Mouse (Mus musculus) lung, adult 2 months (tissue): Measurements from ENCODE around the gene Rora. TPM values are rescaled to one million over a fixed set of nuclear protein-coding genes. Genes with fewer than 3 reads are reported as not detected.

Experiments
- DNase-seq: peaks from one replicate; pipeline ENCODE4 v3.0.0; 2022
- H3K4me1 ChIP-seq: fragments of 200-500 bp; 2 replicates; pipeline ENCODE4 v1.6.1; 2011; ENCODE audit warnings: low read length; ENCODE audit not compliant: control insufficient read depth, insufficient read depth
- H3K4me3 ChIP-seq: fragments of 200-500 bp; replicated peaks from 2 replicates; pipeline ENCODE3; 2011; ENCODE audit warnings: low read depth, mild to moderate bottlenecking, control low read depth, low read length; ENCODE audit errors: extremely low read depth
- CTCF ChIP-seq: fragments of 200-500 bp; IDR thresholded peaks from 2 replicates; pipeline ENCODE4 v1.5.1; 2011; ENCODE audit warnings: mild to moderate bottlenecking, low read length, control low read depth; ENCODE audit not compliant: insufficient read depth
- POLR2A ChIP-seq: fragments of 200-500 bp; IDR thresholded peaks from 2 replicates; pipeline ENCODE4 v1.6.1; 2011; ENCODE audit warnings: low read depth, mild to moderate bottlenecking, control low read depth, low read length, borderline replicate concordance; ENCODE audit errors: extremely low read depth
- WGBS: fragments of 180-500 bp; shearing (Covaris S2); methylation state at CpG from one replicate; pipeline ENCODE4 v1.1.7; 2018; 5-methylcytosine and 5-hydroxymethylcytosine counted together
- polyA plus RNA-seq: library from polyadenylated mRNA; depleted of rRNA; stranded (reverse); fragments of >200 nt; gene quantifications from 2 replicates; pipeline ENCODE4 v1.2.3, GENCODE M21; 2012

The Rora gene
- polyA plus RNA-seq, 1 experiment = 17.8 TPM

- 58% methylated on average over 3 of the region's 3 CpGs for WGBS
- no peak for TF ChIP-seq POLR2A
- no peak for TF ChIP-seq CTCF
- no peak for DNase-seq
- peaks cover 13% of the 10 kb centered on the region for H3K4me1 ChIP-seq
- H3K4me3 ChIP-seq = no peak overlapping the region
Observed at GRCm38 (mm10) chr9:69317527-69318115, 664.0 kb downstream of the Rora start.

- 82% methylated on average over 6 of the region's 6 CpGs for WGBS
- no peak overlapping the region for H3K4me3 ChIP-seq
- no peak for DNase-seq
- H3K4me1 ChIP-seq = peaks cover 12% of the 10 kb centered on the region
- TF ChIP-seq CTCF (no peak), POLR2A (no peak)
Observed at GRCm38 (mm10) chr9:69319434-69319833, 665.8 kb downstream of the Rora start.

GRCm38 (mm10) chr9:69319913-69320634 is 666.5 kb downstream of the Rora start:
- Histone ChIP-seq H3K4me3 (no peak overlapping the region), H3K4me1 (peaks cover 7% of the 10 kb centered on the region)
- 47% methylated on average over 10 of the region's 10 CpGs for WGBS
- DNase-seq = no peak
- TF ChIP-seq CTCF = no peak
- no peak for TF ChIP-seq POLR2A

DNA sequence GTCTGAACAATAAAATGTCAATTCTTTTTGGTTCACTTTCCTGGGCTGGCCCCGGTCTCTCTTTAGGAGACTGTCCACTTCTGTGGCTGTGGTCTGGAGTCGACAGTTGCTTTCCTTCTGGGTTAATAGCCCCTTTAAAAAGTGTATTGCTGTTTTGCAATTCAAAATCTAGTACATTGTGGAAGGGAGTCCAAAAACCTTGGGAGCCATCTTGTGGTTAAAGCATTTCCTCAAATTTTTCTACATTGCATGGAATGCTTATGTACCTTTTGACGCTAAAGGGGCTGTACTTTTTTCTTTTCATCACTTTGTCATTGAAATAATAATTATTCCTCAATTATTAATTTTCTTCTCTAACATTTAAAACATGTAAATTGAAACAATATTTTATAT is 667.0 kb downstream of the Rora start:
- WGBS = 66% methylated on average over 3 of the region's 3 CpGs
- no peak for TF ChIP-seq POLR2A
- no peak for TF ChIP-seq CTCF

GRCm38 (mm10) chr9:69321956-69322355 is 668.4 kb downstream of the Rora start:
- H3K4me3 ChIP-seq = no peak overlapping the region
- peaks cover 7% of the 10 kb centered on the region for H3K4me1 ChIP-seq
- TF ChIP-seq CTCF = no peak
- no peak for DNase-seq
- WGBS = 90% methylated on average over 1 of the region's 1 CpGs

More for the DNA sequence above, 667.0 kb downstream of the Rora start:
- Histone ChIP-seq H3K4me1 (peaks cover 7% of the 10 kb centered on the region), H3K4me3 (no peak overlapping the region)
- no peak for DNase-seq

GRCm38 (mm10) chr9:69323831-69324230 is 670.2 kb downstream of the Rora start:
- 43% methylated on average over 8 of the region's 8 CpGs for WGBS

GRCm38 (mm10) chr9:69327077-69327476 is 673.5 kb downstream of the Rora start:
- 80% methylated on average over 9 of the region's 9 CpGs for WGBS
- H3K4me1 ChIP-seq = peaks cover 2% of the 10 kb centered on the region; the same call in 1 of the 2 replicates
- no peak overlapping the region for H3K4me3 ChIP-seq
- DNase-seq = no peak
- TF ChIP-seq POLR2A (no peak), CTCF (no peak)

More at GRCm38 (mm10) chr9:69323831-69324230, 670.2 kb downstream of the Rora start:
- no peak for TF ChIP-seq POLR2A
- no peak for TF ChIP-seq CTCF
- no peak for DNase-seq
- no peak overlapping the region for H3K4me3 ChIP-seq
- peaks cover 4% of the 10 kb centered on the region; the same call in 1 of the 2 replicates for H3K4me1 ChIP-seq

GRCm38 (mm10) chr9:69327591-69327990 is 674.0 kb downstream of the Rora start:
- peaks cover 2% of the 10 kb centered on the region; the same call in 1 of the 2 replicates for H3K4me1 ChIP-seq
- 91% methylated on average over 7 of the region's 7 CpGs for WGBS
- no peak overlapping the region for H3K4me3 ChIP-seq
- TF ChIP-seq CTCF = no peak
- no peak for TF ChIP-seq POLR2A
- no peak for DNase-seq

GRCm38 (mm10) chr9:69331790-69332189 is 678.2 kb downstream of the Rora start:
- no peak for DNase-seq
- Histone ChIP-seq H3K4me1 (0 out of 2 replicates have a peak, but pooled peaks cover 2% of the 10 kb centered on the region), H3K4me3 (no peak overlapping the region)
- WGBS = 75% methylated on average over 3 of the region's 3 CpGs
- TF ChIP-seq CTCF (no peak), POLR2A (no peak)

- TF ChIP-seq POLR2A = no peak
- Histone ChIP-seq H3K4me3 (no peak overlapping the region), H3K4me1 (0 out of 2 replicates have a peak, but pooled peaks cover 2% of the 10 kb centered on the region)
- WGBS = 79% methylated on average over 14 of the region's 14 CpGs
- no peak for DNase-seq
Observed at GRCm38 (mm10) chr9:69332802-69333568, 679.4 kb downstream of the Rora start.
